Mouse (Mus musculus): ENCODE results near the gene Krtcap3. TPM values are rescaled to one million over a fixed set of nuclear protein-coding genes. Genes with fewer than 3 reads are reported as not detected.

The Krtcap3 gene
- total and polyA plus RNA-seq, 2 experiments from 2014 or later = 2.2 to 8.6 TPM

DNA sequence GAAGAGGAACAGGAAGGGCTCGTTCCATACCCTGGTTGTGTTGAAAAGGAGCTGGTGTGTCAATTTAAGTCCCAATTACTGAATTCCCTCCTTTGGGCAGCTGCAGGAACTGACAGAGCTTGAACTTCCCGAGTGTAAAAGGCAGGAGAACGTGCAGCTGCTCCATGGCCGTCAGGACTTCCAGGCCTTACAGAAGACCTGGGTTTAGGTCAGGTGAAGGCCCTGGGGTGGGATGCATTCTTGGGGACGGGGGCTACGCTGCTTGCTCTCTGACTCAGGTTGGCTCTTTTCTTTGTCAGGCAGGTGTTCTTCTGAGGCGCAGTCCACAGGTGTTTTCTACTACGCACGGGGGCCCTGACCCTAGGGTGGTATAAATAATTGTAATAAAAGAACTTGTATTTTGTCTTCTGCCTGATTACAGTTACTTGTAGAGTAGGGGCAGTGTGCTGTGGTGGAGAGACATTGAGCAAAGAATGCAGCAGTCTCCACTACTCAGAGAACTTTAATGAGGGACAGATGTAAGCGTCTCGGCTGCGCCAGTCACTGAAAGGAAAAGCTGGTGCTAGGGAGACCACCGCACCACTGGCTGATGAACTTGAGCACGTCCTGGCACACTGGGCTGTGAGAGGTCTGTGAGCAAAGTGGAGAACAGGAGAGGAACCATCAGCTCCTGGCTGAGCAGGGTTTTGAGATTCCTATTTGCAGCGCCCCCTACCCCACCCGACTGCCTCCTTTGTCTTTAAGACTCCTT lies 1.5 kb downstream of the Krtcap3 start:
- no peak for DNase-seq
- H3K4me2 ChIP-seq (ENCODE audit: low read depth) = no peak overlapping the region
- no peaks in the 10 kb centered on the region for H3K27me3 ChIP-seq (ENCODE audit: insufficient read depth, low read length)
- H3K27ac ChIP-seq (ENCODE audit: low read depth, low read length) = no peak overlapping the region
- H3K36me3 ChIP-seq (ENCODE audit: insufficient read depth) = peaks cover 81% of the 10 kb centered on the region
- H3K9me3 ChIP-seq (ENCODE audit: low read length) = no peaks in the 10 kb centered on the region
- WGBS = 82% methylated on average over 16 of the region's 16 CpGs
- H3K9ac ChIP-seq = no peak overlapping the region
- no peak for ATAC-seq
- no peak overlapping the region for H3K4me3 ChIP-seq (ENCODE audit: low read depth, low read length)
- TF ChIP-seq CTCF (IDR thresholded peaks at IDR 0.05; ENCODE audit: low read depth) = no peak
- H3K4me1 ChIP-seq (ENCODE audit: insufficient read depth) = no peaks in the 10 kb centered on the region

GRCm38 (mm10) chr5:31253806-31254205 lies 2.3 kb downstream of the Krtcap3 start:
- no peaks in the 10 kb centered on the region for H3K9me3 ChIP-seq (ENCODE audit: low read length)
- DNase-seq = no peak
- H3K27ac ChIP-seq (ENCODE audit: low read depth, low read length) = no peak overlapping the region
- no peak for TF ChIP-seq CTCF (IDR thresholded peaks at IDR 0.05; ENCODE audit: low read depth)
- H3K4me2 ChIP-seq (ENCODE audit: low read depth) = no peak overlapping the region
- H3K4me1 ChIP-seq (ENCODE audit: insufficient read depth) = no peaks in the 10 kb centered on the region
- no peaks in the 10 kb centered on the region for H3K27me3 ChIP-seq (ENCODE audit: insufficient read depth, low read length)
- peaks cover 73% of the 10 kb centered on the region for H3K36me3 ChIP-seq (ENCODE audit: insufficient read depth)
- no peak for ATAC-seq
- WGBS = 97% methylated on average over 8 of the region's 8 CpGs
- no peak overlapping the region for H3K9ac ChIP-seq
- no peak overlapping the region for H3K4me3 ChIP-seq (ENCODE audit: low read depth, low read length)

GRCm38 (mm10) chr5:31254452-31254851 lies 3.0 kb downstream of the Krtcap3 start:
- Histone ChIP-seq H3K9me3 (ENCODE audit: low read length) (no peaks in the 10 kb centered on the region), H3K4me2 (ENCODE audit: low read depth) (no peak overlapping the region), H3K27ac (ENCODE audit: low read depth, low read length) (no peak overlapping the region), H3K27me3 (ENCODE audit: insufficient read depth, low read length) (no peaks in the 10 kb centered on the region), H3K9ac (no peak overlapping the region), H3K36me3 (ENCODE audit: insufficient read depth) (peaks cover 71% of the 10 kb centered on the region), H3K4me3 (ENCODE audit: low read depth, low read length) (no peak overlapping the region), H3K4me1 (ENCODE audit: insufficient read depth) (no peaks in the 10 kb centered on the region)
- DNase-seq (no peak), ATAC-seq (no peak)
- no peak for TF ChIP-seq CTCF (IDR thresholded peaks at IDR 0.05; ENCODE audit: low read depth)
- WGBS = 85% methylated on average over 7 of the region's 7 CpGs

GRCm38 (mm10) chr5:31254901-31255300 lies 3.4 kb downstream of the Krtcap3 start:
- DNase-seq = no peak
- no peak overlapping the region for H3K4me2 ChIP-seq (ENCODE audit: low read depth)
- no peak overlapping the region for H3K4me3 ChIP-seq (ENCODE audit: low read depth, low read length)
- no peak overlapping the region for H3K27ac ChIP-seq (ENCODE audit: low read depth, low read length)
- no peak for ATAC-seq
- H3K9me3 ChIP-seq (ENCODE audit: low read length) = no peaks in the 10 kb centered on the region
- no peaks in the 10 kb centered on the region for H3K4me1 ChIP-seq (ENCODE audit: insufficient read depth)
- peaks cover 71% of the 10 kb centered on the region for H3K36me3 ChIP-seq (ENCODE audit: insufficient read depth)
- no peaks in the 10 kb centered on the region for H3K27me3 ChIP-seq (ENCODE audit: insufficient read depth, low read length)
- TF ChIP-seq CTCF (IDR thresholded peaks at IDR 0.05; ENCODE audit: low read depth) = no peak
- WGBS = 85% methylated on average over 8 of the region's 8 CpGs
- no peak overlapping the region for H3K9ac ChIP-seq

DNA sequence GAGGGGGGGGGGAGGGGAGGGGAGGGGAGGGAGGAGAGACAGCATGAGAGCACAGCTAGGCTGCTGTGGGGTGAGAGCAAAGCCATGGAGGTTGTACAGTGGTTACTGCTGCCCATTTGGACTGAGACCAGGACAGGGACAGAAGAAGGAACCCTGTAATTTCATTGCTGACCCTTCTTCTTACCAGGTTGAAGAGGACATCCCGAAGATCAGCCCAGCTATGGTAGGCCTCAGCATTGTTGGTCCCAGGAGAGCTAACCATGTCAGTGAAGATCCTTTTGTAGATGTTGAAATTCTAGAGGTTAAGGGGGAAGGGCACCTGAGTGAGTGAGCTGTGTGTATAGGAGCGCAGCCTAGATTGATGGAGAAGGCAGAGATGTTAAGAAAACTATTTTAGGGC lies 3.9 kb downstream of the Krtcap3 start:
- Histone ChIP-seq H3K4me3 (ENCODE audit: low read depth, low read length) (no peak overlapping the region), H3K4me2 (ENCODE audit: low read depth) (no peak overlapping the region), H3K27me3 (ENCODE audit: insufficient read depth, low read length) (no peaks in the 10 kb centered on the region), H3K9ac (no peak overlapping the region), H3K9me3 (ENCODE audit: low read length) (no peaks in the 10 kb centered on the region), H3K27ac (ENCODE audit: low read depth, low read length) (no peak overlapping the region), H3K36me3 (ENCODE audit: insufficient read depth) (peaks cover 71% of the 10 kb centered on the region), H3K4me1 (ENCODE audit: insufficient read depth) (no peaks in the 10 kb centered on the region)
- ATAC-seq (no peak), DNase-seq (no peak)
- TF ChIP-seq CTCF (IDR thresholded peaks at IDR 0.05; ENCODE audit: low read depth) = no peak
- 96% methylated on average over 2 of the region's 2 CpGs for WGBS

DNA sequence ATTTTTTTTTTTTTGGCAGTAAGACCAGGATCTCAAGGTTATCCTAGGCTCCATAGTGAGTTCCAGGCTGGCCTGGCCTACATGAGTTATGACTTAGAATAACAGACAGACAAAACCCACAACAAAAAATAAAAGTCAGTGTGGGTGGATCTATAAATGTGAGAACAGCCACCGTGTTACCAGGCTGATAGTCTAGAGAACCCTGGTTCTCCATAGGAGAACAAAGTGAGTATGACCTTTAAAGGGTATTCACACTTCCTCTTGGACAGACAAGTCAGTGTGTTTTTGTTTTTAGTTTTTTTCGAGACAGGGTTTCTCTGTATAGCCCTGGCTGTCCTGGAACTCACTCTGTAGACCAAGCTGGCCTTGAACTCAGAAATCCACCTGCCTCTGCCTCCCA lies 4.5 kb downstream of the Krtcap3 start:
- DNase-seq = no peak
- H3K9ac ChIP-seq = no peak overlapping the region
- H3K27me3 ChIP-seq (ENCODE audit: insufficient read depth, low read length) = no peaks in the 10 kb centered on the region
- no peak overlapping the region for H3K27ac ChIP-seq (ENCODE audit: low read depth, low read length)
- TF ChIP-seq CTCF (IDR thresholded peaks at IDR 0.05; ENCODE audit: low read depth) = no peak
- no peak overlapping the region for H3K4me2 ChIP-seq (ENCODE audit: low read depth)
- H3K9me3 ChIP-seq (ENCODE audit: low read length) = no peaks in the 10 kb centered on the region
- WGBS = 83% methylated on average over 2 of the region's 2 CpGs
- H3K4me1 ChIP-seq (ENCODE audit: insufficient read depth) = no peaks in the 10 kb centered on the region
- H3K4me3 ChIP-seq (ENCODE audit: low read depth, low read length) = no peak overlapping the region
- no peak for ATAC-seq
- peaks cover 71% of the 10 kb centered on the region for H3K36me3 ChIP-seq (ENCODE audit: insufficient read depth)

DNA sequence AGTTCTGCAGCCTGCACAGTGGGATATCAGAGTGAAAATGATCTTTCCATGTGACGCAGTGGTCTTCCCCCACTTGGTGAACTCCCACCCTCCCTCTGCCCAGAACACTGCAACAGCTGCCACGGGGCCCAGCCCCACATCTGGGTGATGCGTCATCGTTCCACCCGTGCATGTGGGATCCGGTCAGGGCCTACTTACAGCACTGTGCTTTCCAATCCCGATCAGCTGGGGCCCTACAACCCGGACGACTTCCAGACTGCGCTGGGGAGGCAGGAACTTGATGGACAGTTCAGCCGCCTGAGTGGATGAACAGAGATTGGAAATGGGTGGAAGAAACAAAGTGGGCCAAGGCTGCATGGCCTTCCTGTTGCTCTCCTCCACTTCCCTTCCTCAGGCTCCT lies 6.1 kb downstream of the Krtcap3 start:
- Histone ChIP-seq H3K4me2 (ENCODE audit: low read depth) (no peak overlapping the region), H3K27ac (ENCODE audit: low read depth, low read length) (no peak overlapping the region), H3K4me3 (ENCODE audit: low read depth, low read length) (no peak overlapping the region), H3K4me1 (ENCODE audit: insufficient read depth) (no peaks in the 10 kb centered on the region), H3K9me3 (ENCODE audit: low read length) (no peaks in the 10 kb centered on the region), H3K36me3 (ENCODE audit: insufficient read depth) (peaks cover 74% of the 10 kb centered on the region), H3K9ac (no peak overlapping the region), H3K27me3 (ENCODE audit: insufficient read depth, low read length) (no peaks in the 10 kb centered on the region)
- no peak for DNase-seq
- WGBS = 90% methylated on average over 11 of the region's 11 CpGs
- ATAC-seq = no peak
- TF ChIP-seq CTCF (IDR thresholded peaks at IDR 0.05; ENCODE audit: low read depth) = no peak

All from forebrain, postnatal 0 days (tissue).